Mouse (Mus musculus): ENCODE results near the gene Psd4.

DNA sequence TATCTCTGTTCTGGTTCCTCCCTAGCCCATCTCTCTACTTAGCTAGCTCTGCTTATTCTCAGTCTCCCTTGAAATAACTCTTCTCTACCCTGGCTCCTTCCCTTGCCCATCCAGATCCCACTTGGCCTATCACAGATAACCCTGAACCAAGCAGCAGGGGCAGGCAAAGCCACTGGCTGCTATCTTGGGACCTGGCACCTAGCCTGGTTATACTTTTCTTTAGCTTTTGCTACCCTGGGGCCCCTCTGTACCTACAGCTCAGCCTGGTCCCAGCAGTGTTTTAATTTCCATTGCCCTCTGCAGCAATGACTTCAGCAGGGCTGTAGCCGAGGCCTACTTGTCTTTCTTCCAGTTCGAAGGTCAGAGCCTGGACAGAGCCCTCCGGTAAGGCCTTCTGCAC lies 33.3 kb downstream of the Psd4 start:
- no peak for TF ChIP-seq CTCF (IDR thresholded peaks at IDR 0.05; ENCODE audit: borderline replicate concordance, extremely low read depth, insufficient read depth, insufficient read length)
- no peak for TF ChIP-seq POLR2A (IDR thresholded peaks at IDR 0.05; ENCODE audit: borderline replicate concordance, extremely low read depth, insufficient read depth, insufficient read length, poor library complexity, severe bottlenecking)

Data from brain, embryonic 14.5 days (tissue).